Comparison of ENCODE assay signal across 8 mouse cellular contexts in genomic region chr13:97435865-97436718, GRCm38 (mm10).
DNase-seq lines count a peak whose midpoint lies in the region; ATAC-seq and TF ChIP-seq lines count a peak whose summit lies in the region.

No protein-coding gene starts in this region.

- peak; percentile 22 to 58 for DNase-seq in CD8-positive naive resting alpha-beta T cell, adult 2 months (ENCODE audit: low read depth in 2 of 2, low spot score in 2 of 2)
- DNase-seq in ZHBTc4 (ENCODE audit: low read depth, low spot score): peak; percentile 96
- DNase-seq in forebrain, embryonic 11.5 days (ENCODE audit: low spot score): peak; percentile 82
- peak; percentile 79 for DNase-seq in kidney, postnatal 0 days (ENCODE audit: low spot score)
- peak; percentile 57 for DNase-seq in lung, postnatal 0 days (ENCODE audit: low spot score)
- peak; percentile 19 for DNase-seq in ovary, adult 18-20 months (ENCODE audit: low spot score)
- DNase-seq in urinary bladder, adult 2 months (ENCODE audit: low spot score): no peak

- H3K4me1 ChIP-seq in forebrain, embryonic 11.5 days (replicated peaks; ENCODE audit: control insufficient read depth, insufficient read depth, low read length): peaks cover 40% of the 10 kb centered on the region
- H3K4me1 ChIP-seq in heart, embryonic 16.5 days (ENCODE audit: control insufficient read depth, insufficient read depth, low read length): peaks cover 31% of the 10 kb centered on the region
- peaks cover 11% of the 10 kb centered on the region for H3K4me1 ChIP-seq in kidney, postnatal 0 days (replicated peaks; ENCODE audit: insufficient read depth, low read length)
- H3K4me1 ChIP-seq in lung, postnatal 0 days (ENCODE audit: insufficient read depth, low read depth, low read length): peaks cover 24% of the 10 kb centered on the region

- no peak for TF ChIP-seq CTCF in kidney, postnatal 0 days (IDR thresholded peaks at IDR 0.05; ENCODE audit: low read depth)
- no peak for TF ChIP-seq CTCF in lung, postnatal 0 days (IDR thresholded peaks at IDR 0.05)

- H3K4me3 ChIP-seq in forebrain, embryonic 11.5 days (ENCODE audit: low read depth, low read length): peak overlapping the region; percentile 20; the same call in 1 of the 2 replicates
- peak overlapping the region; percentile 34 for H3K4me3 ChIP-seq in heart, embryonic 16.5 days (ENCODE audit: low read length)
- peak overlapping the region; percentile 27 for H3K4me3 ChIP-seq in kidney, postnatal 0 days (replicated peaks; ENCODE audit: low read depth, low read length)
- peak overlapping the region; percentile 28 for H3K4me3 ChIP-seq in lung, postnatal 0 days (ENCODE audit: low read depth, low read length)

- H3K4me2 ChIP-seq in forebrain, embryonic 11.5 days (ENCODE audit: low read depth, low read length, severe bottlenecking): peak overlapping the region; percentile 57
- H3K4me2 ChIP-seq in heart, embryonic 16.5 days (ENCODE audit: low read depth, low read length): peak overlapping the region; percentile 62
- peak overlapping the region; percentile 63 for H3K4me2 ChIP-seq in kidney, postnatal 0 days (ENCODE audit: low read length)
- H3K4me2 ChIP-seq in lung, postnatal 0 days (replicated peaks; ENCODE audit: low read depth, low read length): peak overlapping the region; percentile 62

- no peaks in the 10 kb centered on the region for H3K9me3 ChIP-seq in forebrain, embryonic 11.5 days (ENCODE audit: control insufficient read depth, low read length)
- H3K9me3 ChIP-seq in heart, embryonic 16.5 days (replicated peaks; ENCODE audit: control insufficient read depth, low read length): no peaks in the 10 kb centered on the region
- H3K9me3 ChIP-seq in kidney, postnatal 0 days (replicated peaks; ENCODE audit: low read length): no peaks in the 10 kb centered on the region
- H3K9me3 ChIP-seq in lung, postnatal 0 days (ENCODE audit: low read length): no peaks in the 10 kb centered on the region

- H3K27ac ChIP-seq in forebrain, embryonic 11.5 days (ENCODE audit: low read depth, low read length): peak overlapping the region; percentile 92
- peak overlapping the region; percentile 70 for H3K27ac ChIP-seq in heart, embryonic 16.5 days (ENCODE audit: low read length)
- H3K27ac ChIP-seq in kidney, postnatal 0 days: peak overlapping the region; percentile 70
- H3K27ac ChIP-seq in lung, postnatal 0 days (ENCODE audit: low read length): no peak overlapping the region

- peak; percentile 51 for ATAC-seq in forebrain, embryonic 11.5 days (replicated peaks; ENCODE audit: low FRiP score)
- ATAC-seq in heart, embryonic 16.5 days (replicated peaks; ENCODE audit: extremely low read depth, insufficient read depth, low FRiP score): 0 out of 2 replicates have a peak, but pooled peaks have one; percentile 11
- ATAC-seq in kidney, postnatal 0 days (replicated peaks; ENCODE audit: low FRiP score, low read depth): peak; percentile 40
- ATAC-seq in lung, postnatal 0 days: peak; percentile 47

- no peaks in the 10 kb centered on the region for H3K36me3 ChIP-seq in forebrain, embryonic 11.5 days (ENCODE audit: control insufficient read depth, insufficient read depth, low read length)
- H3K36me3 ChIP-seq in heart, embryonic 16.5 days (ENCODE audit: control insufficient read depth, insufficient read depth): no peaks in the 10 kb centered on the region
- no peaks in the 10 kb centered on the region for H3K36me3 ChIP-seq in kidney, postnatal 0 days (ENCODE audit: insufficient read depth, low read length)
- H3K36me3 ChIP-seq in lung, postnatal 0 days (ENCODE audit: insufficient read depth, low read length): no peaks in the 10 kb centered on the region

- TF ChIP-seq EP300 in lung, postnatal 0 days (IDR thresholded peaks at IDR 0.05): no peak

- peak overlapping the region; percentile 63 for H3K9ac ChIP-seq in forebrain, embryonic 11.5 days (ENCODE audit: low read length)
- H3K9ac ChIP-seq in heart, embryonic 16.5 days (ENCODE audit: low read length): peak overlapping the region; percentile 51
- peak overlapping the region; percentile 41; the same call in 1 of the 2 replicates for H3K9ac ChIP-seq in kidney, postnatal 0 days (ENCODE audit: low read depth, low read length)
- no peak overlapping the region for H3K9ac ChIP-seq in lung, postnatal 0 days (replicated peaks; ENCODE audit: low read depth)

- H3K27me3 ChIP-seq in forebrain, embryonic 11.5 days (ENCODE audit: control insufficient read depth, insufficient read depth, low read length): no peaks in the 10 kb centered on the region
- H3K27me3 ChIP-seq in heart, embryonic 16.5 days (ENCODE audit: control insufficient read depth, insufficient read depth, low read length): peaks cover 11% of the 10 kb centered on the region
- H3K27me3 ChIP-seq in kidney, postnatal 0 days (ENCODE audit: insufficient read depth, low read length): no peaks in the 10 kb centered on the region
- H3K27me3 ChIP-seq in lung, postnatal 0 days (replicated peaks; ENCODE audit: insufficient read depth, low read length): no peaks in the 10 kb centered on the region

- WGBS in forebrain, embryonic 11.5 days: 2% methylated on average over 23 of the region's 24 CpGs
- 10% methylated on average over 24 of the region's 24 CpGs for WGBS in heart, embryonic 16.5 days
- 8% methylated on average over 24 of the region's 24 CpGs for WGBS in kidney, postnatal 0 days
- 12% methylated on average over 24 of the region's 24 CpGs for WGBS in lung, postnatal 0 days
